Mouse (Mus musculus) heart, postnatal 14 days (tissue): ENCODE data around the gene St3gal5. TPM values are rescaled to one million over a fixed set of nuclear protein-coding genes. Genes with fewer than 3 reads are reported as not detected.
"Not testable (repeated sequence)": the region's sequence is repeated elsewhere in the genome, so short reads cannot be mapped to it uniquely, and the experiment has no call there.

ENCODE experiments used
- DNase-seq, 2 experiments: peaks; one replicate each; pipeline ENCODE4 v3.0.0; 2021 to 2022
- intact Hi-C: fragments of 180-260 bp; cut with DNase I; formaldehyde crosslinking; loops from one replicate; pipeline ENCODE4 v1.15.1; 2025
- long read RNA-seq, 2 experiments: library from polyadenylated mRNA; stranded (forward); transcript quantifications; one replicate each; pipeline ENCODE4 v2.0.0; 2021
- total RNA-seq, 2 experiments: library from RNA; stranded (reverse); gene quantifications; 2 replicates each; pipeline ENCODE4 v1.2.3; 2021

St3gal5 gene
- 10 to 100 TPM; 43.3 to 46.0 TPM for total RNA-seq
- long read RNA-seq, experiment 1, transcript St3gal5-202 (7 exons, 2,439 nt) = minor isoform, 7 of 122 reads
- long read RNA-seq, experiment 1, transcript St3gal5-201 (7 exons, 2,258 nt) = major isoform, 102 of 122 reads
- long read RNA-seq, experiment 1, partial matches to known transcripts = 1 of 122 reads
- long read RNA-seq, experiment 1, other reads (novel, unspliced or antisense) = 12 of 122 reads
- long read RNA-seq, experiment 2, transcript St3gal5-201 (7 exons, 2,258 nt) = major isoform, 73 of 89 reads
- long read RNA-seq, experiment 2, transcript St3gal5-202 (7 exons, 2,439 nt) = minor isoform, 12 of 89 reads
- long read RNA-seq, experiment 2, partial matches to known transcripts = 1 of 89 reads
- long read RNA-seq, experiment 2, other reads (novel, unspliced or antisense) = 3 of 89 reads

- intact Hi-C loops = loop anchor here (5.0 kb wide), 2 partner anchors 65 to 120 kb away; no protein-coding TSS in a partner anchor
Measured at GRCm38 (mm10) chr6:72097181-72097995, at the start of gene St3gal5. Gene St3gal5, plus strand, starts transcription at chr6:72097592.

GRCm38 (mm10) chr6:72048643-72049042 lies 48.7 kb upstream of the St3gal5 start:
- no peak for DNase-seq
- intact Hi-C loops = no loop called here

More at GRCm38 (mm10) chr6:72097181-72097995, at the start of gene St3gal5:
- peak; percentile 91 to 92 for DNase-seq

- DNase-seq = no peak
- intact Hi-C loops = no loop called here
Measured at GRCm38 (mm10) chr6:72049941-72050340, 47.5 kb upstream of the St3gal5 start.

- no peak for DNase-seq
- intact Hi-C loops = no loop called here
Measured at GRCm38 (mm10) chr6:72050827-72051226, 46.6 kb upstream of the St3gal5 start.

- intact Hi-C loops = no loop called here
- DNase-seq = no peak
Measured at GRCm38 (mm10) chr6:72051247-72051646, 46.1 kb upstream of the St3gal5 start.

- intact Hi-C loops = no loop called here
- peak in 1 of 2 experiments; percentile 10 for DNase-seq
Measured at GRCm38 (mm10) chr6:72051757-72052156, 45.6 kb upstream of the St3gal5 start.

GRCm38 (mm10) chr6:72056548-72056947 lies 40.8 kb upstream of the St3gal5 start:
- intact Hi-C loops = no loop called here
- no peak for DNase-seq

GRCm38 (mm10) chr6:72058398-72058889 lies 38.9 kb upstream of the St3gal5 start:
- intact Hi-C loops = no loop called here
- no peak for DNase-seq

GRCm38 (mm10) chr6:72060677-72061076 lies 36.7 kb upstream of the St3gal5 start:
- DNase-seq, intact Hi-C loops: not testable (repeated sequence)

GRCm38 (mm10) chr6:72063718-72064117 lies 33.7 kb upstream of the St3gal5 start:
- intact Hi-C loops = no loop called here
- DNase-seq = no peak

- DNase-seq = no peak
- intact Hi-C loops = no loop called here
Measured at GRCm38 (mm10) chr6:72065988-72066387, 31.4 kb upstream of the St3gal5 start.

- no peak for DNase-seq
- intact Hi-C loops = no loop called here
Measured at GRCm38 (mm10) chr6:72068436-72068835, 29.0 kb upstream of the St3gal5 start.

GRCm38 (mm10) chr6:72071281-72071870 lies 26.0 kb upstream of the St3gal5 start:
- peak in 1 of 2 experiments; percentile 18 for DNase-seq
- intact Hi-C loops = no loop called here

- intact Hi-C loops = no loop called here
- DNase-seq = no peak
Measured at GRCm38 (mm10) chr6:72073781-72074180, 23.6 kb upstream of the St3gal5 start.

GRCm38 (mm10) chr6:72076512-72076911 lies 20.9 kb upstream of the St3gal5 start:
- no peak for DNase-seq
- intact Hi-C loops = no loop called here

- intact Hi-C loops = no loop called here
- DNase-seq = no peak
Measured at GRCm38 (mm10) chr6:72078178-72078577, 19.2 kb upstream of the St3gal5 start.

- peak; percentile 19 to 49 for DNase-seq
- intact Hi-C loops = no loop called here
Measured at GRCm38 (mm10) chr6:72081318-72082024, 15.9 kb upstream of the St3gal5 start.

- intact Hi-C loops = no loop called here
- DNase-seq = no peak
Measured at GRCm38 (mm10) chr6:72087402-72087801, 10.0 kb upstream of the St3gal5 start.

- DNase-seq = no peak
- intact Hi-C loops = no loop called here
Measured at GRCm38 (mm10) chr6:72089865-72090264, 7.5 kb upstream of the St3gal5 start.

GRCm38 (mm10) chr6:72091007-72091406 lies 6.4 kb upstream of the St3gal5 start:
- no peak for DNase-seq
- intact Hi-C loops = no loop called here
